Mouse (Mus musculus): ENCODE data around the gene 4930447C04Rik.

Gene 4930447C04Rik

DNA sequence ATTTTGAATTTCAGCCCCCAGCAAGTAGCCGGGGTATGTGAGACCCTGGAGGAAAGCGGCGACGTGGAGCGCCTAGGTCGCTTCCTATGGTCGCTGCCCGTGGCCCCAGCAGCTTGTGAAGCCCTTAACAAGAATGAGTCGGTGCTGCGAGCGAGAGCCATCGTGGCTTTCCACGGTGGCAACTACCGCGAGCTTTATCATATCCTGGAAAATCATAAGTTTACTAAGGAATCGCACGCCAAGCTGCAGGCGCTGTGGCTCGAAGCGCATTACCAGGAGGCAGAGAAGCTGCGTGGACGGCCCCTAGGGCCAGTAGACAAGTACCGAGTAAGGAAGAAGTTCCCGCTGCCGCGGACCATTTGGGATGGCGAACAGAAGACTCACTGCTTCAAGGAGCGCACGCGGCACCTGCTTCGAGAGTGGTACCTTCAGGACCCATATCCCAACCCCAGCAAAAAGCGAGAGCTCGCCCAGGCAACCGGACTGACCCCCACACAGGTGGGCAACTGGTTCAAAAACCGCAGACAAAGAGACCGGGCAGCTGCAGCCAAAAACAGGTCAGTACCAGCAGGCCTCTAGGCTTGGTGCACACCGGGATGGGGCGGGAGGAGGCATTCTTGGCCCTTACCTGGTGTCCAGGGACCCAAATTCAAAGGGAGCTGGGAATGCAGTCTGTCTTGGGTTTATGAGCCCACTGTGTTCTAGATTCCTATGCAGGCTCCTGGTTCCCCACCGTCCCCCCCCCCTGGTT, at the start of gene 4930447C04Rik:
4930447C04Rik (minus strand) TSS at position 704 of the 751 bp plus-strand sequence.
- DNase-seq (ENCODE audit: low read depth, low spot score) = peak; percentile 48

DNA sequence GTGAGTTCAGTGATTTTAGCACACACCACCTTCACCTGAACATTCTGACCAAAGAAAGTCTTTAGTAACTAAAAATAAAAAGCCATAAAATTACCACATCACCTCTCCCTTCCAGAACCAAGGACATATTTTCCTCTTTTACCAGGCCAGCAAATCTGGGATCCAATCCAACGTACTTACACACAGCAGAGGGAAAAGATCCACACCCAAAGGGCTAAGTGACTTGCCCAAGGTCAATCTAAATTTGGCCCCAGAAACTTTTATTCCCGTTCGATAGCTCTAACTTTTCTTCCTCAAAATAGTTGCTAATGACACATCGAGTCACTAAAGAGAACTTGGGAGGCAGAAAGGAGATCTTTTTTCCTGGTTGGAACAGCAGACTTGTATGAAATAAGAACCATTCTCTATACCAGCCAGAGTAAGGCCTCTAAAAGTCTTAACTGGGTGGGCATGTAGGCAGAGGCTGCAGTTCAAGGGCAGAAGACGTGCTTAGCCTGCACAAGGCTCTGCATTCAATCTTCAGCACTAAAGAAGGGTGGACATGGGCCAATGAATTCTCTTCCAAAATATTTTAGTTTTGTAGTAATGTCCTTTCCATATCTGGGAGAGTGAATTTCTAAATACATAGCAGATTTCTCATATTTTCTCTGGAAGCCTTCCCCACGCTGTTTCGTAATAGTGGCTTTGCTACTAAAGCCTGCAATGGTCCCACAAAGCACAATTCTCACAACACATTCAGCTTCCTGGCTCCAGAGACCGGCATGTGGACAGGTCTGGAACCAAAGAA, 42.7 kb upstream of the 4930447C04Rik start:
- no peak for DNase-seq (ENCODE audit: low read depth, low spot score)

DNA sequence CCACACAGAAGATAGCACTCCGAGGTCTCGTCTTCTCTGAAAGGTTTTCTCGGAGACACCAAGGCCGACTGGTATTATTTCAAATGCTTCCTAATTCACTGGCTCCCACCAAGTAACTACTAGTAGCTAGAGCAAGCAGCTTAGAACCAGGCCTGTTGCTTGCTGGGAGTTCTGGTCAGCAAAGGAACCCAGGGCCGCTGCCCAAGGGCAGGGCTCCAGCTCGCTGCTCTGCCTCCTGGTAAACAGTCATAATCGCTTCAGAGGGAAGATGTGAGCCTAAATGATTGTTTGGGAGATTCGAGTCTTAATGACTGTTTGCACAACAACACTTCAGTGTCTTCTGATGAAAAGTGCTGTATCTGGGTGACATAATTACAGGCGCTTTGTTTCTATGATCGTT, 42.0 kb upstream of the 4930447C04Rik start:
- DNase-seq (ENCODE audit: low read depth, low spot score) = no peak

DNA sequence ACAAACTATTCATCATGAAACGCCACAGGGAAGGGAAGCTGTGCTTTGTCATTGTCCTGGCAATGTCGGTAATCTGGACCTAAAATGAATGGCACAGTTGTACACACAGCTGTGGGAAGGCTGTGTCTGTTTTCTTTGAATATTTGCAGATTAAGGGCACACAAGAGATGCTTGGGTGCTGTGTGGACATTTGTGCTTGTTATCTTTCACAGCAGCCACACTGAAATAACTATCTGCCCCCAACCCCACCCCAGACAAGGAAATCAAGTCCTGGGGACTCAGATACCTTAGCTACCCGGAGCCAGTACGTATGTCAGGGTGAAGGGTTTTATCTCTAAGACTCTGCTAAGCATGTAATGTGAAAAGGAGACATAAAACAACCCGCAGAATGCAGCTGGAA, 38.7 kb upstream of the 4930447C04Rik start:
- no peak for DNase-seq (ENCODE audit: low read depth, low spot score)

DNA sequence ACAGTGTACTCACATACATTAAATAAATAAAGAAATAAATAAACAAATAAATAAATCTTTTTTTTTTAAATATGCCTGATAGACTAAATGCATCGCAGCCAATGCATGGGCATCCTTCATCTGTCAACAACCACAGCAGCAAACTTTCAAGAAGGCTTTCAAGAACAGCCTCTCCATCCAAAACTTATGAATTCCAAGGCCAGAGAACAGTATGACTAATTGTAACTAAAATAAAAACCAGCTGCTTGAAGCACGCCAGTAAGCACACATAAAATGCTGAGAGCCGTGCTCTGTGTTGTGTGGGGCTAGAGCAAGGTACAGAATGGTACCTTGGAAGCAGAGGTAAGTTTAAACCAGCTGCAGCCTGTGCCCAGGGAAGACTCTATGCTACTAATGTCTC, 37.3 kb upstream of the 4930447C04Rik start:
- no peak for DNase-seq (ENCODE audit: low read depth, low spot score)

DNA sequence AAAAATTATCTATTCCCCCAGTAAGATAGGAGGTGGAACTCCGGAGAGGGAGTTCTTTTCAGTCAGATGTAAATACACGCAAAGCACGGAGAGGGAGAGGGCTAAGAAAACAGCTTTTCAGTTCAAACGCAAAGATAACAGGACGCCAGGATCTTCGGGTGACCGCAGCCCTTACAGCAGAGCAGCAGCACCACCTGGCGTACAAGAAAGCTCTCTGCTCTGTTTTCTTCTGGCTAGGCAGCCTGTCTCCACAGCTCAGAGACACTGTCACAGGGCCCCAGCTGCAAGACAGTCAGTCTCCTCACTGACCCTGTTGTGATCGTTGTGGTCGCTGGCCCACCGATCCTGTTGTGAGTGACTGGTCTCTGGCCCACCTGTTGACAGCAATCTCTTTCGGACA, 36.1 kb upstream of the 4930447C04Rik start:
- DNase-seq (ENCODE audit: low read depth, low spot score) = peak; percentile 87

DNA sequence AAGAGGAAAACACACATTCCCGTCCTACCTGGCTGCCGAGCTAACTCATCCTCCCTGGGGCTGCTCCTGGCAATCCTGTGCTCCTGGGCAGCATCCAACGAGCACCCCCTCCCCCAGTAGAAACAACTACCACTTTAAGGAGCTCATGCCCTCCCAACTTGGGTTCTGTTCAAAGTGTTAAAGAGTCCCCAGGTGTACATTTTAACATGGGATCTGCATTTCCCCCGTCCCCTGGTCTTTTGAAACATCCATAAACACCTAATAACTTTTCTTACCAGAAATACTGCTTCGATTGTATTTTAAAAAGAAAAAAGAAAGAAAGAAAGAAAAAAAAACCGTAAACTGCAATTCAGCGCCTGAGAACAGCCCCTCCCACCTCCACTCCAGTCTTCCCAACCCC, 35.6 kb upstream of the 4930447C04Rik start:
- peak; percentile 15 for DNase-seq (ENCODE audit: low read depth, low spot score)

DNA sequence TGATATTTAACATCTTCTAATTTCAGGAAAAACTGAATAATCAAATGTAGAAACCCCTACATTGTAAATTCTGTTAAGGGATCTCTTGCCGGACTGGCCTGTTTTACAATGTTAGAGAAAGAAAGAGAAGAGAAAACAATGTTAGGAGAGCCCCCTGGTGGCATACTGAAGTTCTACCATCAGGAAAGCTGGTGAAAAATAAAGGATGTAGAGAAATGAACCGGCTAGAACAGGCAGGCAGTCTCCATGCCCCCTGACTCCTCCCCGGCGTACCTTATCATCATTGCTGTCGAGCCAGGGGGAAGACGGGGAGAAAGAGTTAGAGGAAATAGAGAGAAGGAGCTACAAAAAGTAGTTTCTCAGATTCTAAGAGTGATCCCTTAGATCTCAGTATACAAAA, 32.6 kb upstream of the 4930447C04Rik start:
- peak; percentile 79 for DNase-seq (ENCODE audit: low read depth, low spot score)

DNA sequence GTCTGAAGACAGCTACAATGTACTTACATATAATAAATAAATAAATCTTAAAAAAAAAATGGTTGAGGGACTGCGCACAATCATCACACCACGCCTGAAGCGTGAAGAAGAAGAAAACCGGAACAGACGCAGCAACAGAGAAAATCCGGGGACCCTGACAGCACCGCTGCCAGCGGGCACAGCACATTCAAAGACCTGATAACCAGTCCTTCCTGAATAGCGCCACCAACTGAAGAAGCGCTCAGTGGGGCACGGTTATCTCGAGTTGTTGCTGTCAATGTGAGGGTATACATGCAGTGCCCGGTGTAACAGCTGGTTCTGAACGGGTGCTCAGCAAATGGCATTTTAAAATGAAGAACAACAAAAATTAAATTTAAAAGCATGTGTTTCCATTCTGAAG, 30.0 kb upstream of the 4930447C04Rik start:
- DNase-seq (ENCODE audit: low read depth, low spot score) = no peak

DNA sequence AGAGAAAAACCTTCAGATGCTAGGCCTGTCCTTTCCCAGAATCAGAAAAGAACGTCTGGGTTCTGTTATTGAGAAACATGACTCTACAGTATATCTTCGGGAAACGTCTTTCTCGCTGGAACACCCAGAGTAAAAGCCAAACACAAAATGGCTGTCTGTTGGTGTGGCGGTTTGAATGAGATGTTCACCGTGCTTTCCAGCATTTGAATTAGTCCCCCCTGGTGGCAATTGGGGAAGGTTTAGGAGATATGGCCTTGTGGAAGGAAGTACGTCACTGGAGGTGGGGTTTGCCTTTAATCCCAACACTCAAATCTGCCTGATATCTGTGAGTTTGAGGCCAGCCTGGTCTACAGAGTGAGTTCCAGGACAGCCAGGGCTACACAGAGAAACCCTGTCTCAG, 27.0 kb upstream of the 4930447C04Rik start:
- DNase-seq (ENCODE audit: low read depth, low spot score) = peak; percentile 46

DNA sequence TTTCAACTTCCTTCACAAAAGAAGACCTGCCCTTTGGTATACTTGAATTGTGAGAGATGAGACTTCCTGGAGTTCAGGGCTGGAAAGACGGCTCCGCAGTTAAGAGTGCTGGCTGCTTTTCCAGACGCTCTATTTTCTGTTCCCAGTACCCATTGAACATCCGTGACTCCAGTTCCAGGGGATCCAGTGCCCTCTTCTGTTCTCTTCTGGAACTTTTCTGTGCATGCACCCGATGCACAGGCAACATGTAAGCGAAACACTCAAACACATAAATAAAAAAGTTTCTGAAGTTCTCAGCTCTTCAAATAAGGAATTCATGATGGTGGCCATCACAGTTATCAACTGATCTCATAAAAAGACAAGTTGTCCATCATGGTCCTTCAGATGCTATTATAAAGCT, 22.2 kb upstream of the 4930447C04Rik start:
- DNase-seq (ENCODE audit: low read depth, low spot score) = peak; percentile 64

DNA sequence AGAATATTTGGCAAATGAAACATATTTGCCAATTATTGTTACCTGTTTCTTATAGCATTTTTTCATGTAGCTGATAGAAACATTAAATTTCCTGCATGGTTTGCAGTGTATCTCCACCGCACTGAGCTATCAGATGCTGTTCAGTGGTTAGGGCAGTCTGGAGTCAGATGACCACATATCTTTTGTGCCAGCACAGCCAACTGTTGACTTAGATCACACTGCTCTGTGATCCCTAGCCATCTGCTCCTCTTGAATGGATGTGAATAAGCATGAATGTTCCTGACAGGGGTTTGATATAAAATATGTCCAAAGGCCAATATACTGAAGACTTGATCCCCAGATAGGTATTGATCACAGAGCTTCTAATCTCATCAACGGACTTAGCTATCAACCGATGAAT, 17.9 kb upstream of the 4930447C04Rik start:
- no peak for DNase-seq (ENCODE audit: low read depth, low spot score)

DNA sequence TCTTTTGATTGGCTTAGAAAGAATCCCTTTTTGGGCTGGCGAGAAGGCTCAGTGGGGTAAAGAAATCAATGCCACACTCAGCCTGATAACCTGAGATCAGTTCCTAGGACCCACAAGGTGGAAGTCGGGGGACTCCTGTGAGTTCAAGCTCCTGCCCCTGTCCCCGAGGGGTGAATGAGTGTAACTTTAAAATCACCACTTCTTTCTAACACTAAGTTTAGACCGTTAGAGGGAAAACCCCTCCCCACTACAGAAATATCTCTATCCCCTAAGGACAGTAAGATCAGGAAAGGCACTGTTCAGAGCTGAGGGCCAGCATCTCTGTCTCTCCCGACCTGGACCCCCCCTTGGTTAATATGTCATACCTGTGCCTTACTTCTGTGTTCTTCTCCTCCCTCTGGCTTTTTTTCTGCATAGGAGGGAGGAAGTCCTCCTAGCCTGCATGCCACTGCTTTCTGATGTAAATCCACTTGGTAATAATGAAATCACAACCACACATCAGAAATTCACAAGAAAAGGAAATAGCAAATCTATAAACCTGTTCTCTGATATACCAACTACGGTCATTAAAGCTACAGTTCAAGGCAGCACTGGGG, 17.4 kb upstream of the 4930447C04Rik start:
- no peak for DNase-seq (ENCODE audit: low read depth, low spot score)

DNA sequence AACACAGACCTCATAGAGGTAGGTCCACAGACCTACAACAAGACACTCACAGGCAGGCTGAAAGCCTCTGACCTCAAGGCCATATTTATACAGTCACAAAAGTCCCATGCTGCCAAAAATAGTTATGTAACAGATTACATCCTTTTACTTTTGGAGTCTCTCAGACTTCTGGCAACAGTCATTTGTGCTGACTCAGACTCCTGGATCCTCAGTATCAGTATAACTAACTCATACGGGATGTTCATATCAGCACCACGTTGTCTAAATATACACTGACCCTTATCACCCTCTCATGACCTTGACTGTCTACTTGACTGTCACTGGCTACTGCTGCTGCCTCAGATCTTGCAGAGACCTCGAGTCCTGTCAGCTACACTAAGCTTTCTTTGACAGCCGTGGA, 14.3 kb upstream of the 4930447C04Rik start:
- DNase-seq (ENCODE audit: low read depth, low spot score) = no peak

DNA sequence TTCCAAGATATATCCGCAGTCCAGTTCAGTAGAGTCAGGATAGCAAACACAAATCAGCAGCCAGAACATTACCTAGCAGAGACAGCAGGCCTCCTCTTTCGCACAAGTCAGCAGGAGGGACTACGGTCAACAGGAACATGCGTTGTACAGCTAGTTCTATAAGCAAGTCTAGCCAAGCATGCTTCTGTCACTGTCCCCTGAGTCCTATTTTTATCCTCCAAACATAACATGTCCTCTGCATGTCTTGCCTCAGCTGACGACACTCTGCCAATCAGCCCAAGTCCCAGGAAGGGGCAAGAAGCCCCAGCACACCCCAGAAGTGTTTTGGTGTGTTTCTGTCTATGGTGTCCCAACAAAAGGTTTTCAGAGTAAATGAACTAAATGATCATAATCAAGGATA, 13.3 kb upstream of the 4930447C04Rik start:
- DNase-seq (ENCODE audit: low read depth, low spot score) = no peak

DNA sequence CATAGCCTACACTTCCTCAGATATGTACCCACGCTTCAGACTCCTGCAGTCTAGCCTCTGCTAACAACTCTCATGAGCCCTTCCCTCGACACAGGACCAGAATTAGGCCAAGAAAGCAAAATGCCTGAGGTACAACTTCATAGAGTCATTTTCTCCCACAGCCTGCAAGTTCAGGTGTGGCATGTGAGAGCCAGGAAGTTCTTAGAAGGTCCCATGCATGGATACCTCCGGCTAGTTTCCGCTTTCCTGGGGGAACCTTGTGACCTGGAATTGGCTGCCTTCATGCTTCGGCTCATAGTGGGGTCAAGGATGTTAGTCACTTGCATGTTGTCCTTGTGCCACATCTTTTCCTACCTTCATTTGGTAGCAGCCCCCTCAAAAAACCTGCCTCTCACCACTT, 12.5 kb upstream of the 4930447C04Rik start:
- DNase-seq (ENCODE audit: low read depth, low spot score) = no peak

DNA sequence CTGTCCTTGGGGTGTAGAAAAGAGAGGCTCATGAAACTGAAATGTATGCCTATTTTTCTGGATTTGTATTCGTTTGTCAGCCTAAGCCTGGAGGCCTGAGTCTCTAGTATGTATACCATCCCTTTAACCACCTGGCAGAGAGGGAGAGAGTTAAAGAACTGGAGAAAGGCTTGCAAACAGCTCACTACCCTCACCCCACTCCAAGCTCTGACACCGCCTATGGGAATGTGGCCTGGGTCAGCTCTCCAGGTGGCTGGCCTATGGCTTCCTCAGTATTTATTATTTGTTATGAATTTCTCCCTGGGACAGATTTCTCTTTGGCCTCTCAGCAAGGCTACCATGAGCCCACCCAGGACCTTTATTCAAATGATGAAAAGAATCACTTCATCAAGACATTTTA, 6.8 kb upstream of the 4930447C04Rik start:
- DNase-seq (ENCODE audit: low read depth, low spot score) = no peak

DNA sequence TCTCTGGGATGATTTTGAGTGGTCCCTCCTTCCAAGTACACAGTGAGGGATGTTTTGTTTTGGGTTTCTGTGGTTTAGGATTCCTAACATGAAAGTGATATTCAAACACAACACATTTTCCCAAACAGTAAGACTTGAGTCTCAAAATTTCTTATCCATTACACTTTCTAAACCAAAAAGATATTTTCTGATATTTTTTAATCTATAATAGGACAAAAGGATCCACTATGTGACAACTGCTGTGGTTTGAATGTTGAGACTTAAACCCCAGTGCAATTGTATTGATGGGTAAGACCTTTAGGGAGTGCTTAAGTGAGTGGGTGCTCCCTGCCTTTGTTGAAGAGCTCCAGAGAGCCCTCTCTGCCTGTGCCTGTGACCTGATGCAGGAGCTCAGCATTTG, 6.2 kb upstream of the 4930447C04Rik start:
- DNase-seq (ENCODE audit: low read depth, low spot score) = no peak

DNA sequence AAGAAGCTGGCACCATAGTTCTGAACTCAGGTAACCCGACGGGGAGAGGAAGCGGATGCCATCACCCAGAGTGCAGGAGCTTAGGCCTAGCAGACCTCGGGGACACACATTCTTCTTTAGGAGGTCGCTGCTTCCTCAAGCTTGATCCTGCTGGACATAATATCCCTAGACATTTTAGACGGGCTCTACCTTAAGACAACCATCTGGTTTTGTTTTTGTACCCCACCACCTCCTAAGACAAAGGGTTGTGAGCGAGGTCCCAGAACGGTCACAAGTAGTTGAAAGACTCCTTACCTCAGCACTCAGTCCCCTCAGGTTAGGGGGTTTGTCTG, 5.5 kb upstream of the 4930447C04Rik start:
- DNase-seq (ENCODE audit: low read depth, low spot score) = no peak

DNA sequence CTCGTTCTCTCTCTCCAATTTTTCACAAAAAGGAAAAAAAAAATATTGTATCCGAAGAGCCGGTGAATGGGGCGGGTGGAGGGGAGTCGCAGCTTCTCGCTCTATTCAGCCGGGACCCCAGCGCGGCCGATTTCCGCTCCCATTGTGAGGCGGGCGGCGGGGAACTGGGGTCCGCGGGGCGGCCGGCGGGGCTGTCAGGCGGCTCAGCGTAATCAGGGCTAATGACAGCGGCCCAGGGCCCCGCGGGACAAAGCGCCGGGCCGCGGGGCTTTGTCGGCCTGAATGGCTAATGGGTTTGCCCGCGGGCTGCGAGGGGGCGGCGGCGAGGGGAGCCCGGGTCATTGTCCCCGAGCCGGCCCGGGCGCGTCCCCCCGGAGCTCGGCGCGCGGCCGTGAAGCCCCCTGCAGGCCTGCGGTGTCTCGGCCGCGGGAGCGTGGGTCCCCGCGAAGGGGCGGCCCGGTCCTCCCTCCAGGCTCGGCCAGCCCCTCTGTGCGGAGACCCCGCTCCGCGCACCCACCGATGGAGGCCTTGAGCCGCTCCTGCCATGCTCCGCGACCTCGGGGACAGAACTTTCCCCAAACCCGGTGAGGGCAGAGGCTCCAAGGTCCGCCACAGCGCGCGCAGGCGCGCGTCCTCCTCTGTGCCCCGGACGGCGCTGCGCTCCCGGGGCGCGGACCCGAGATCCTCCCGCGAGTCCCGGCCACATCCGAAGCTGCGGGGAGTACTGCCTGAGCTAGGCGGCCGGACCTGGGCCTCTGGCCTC, 4.9 kb upstream of the 4930447C04Rik start:
- peak; percentile 70 for DNase-seq (ENCODE audit: low read depth, low spot score)

DNA sequence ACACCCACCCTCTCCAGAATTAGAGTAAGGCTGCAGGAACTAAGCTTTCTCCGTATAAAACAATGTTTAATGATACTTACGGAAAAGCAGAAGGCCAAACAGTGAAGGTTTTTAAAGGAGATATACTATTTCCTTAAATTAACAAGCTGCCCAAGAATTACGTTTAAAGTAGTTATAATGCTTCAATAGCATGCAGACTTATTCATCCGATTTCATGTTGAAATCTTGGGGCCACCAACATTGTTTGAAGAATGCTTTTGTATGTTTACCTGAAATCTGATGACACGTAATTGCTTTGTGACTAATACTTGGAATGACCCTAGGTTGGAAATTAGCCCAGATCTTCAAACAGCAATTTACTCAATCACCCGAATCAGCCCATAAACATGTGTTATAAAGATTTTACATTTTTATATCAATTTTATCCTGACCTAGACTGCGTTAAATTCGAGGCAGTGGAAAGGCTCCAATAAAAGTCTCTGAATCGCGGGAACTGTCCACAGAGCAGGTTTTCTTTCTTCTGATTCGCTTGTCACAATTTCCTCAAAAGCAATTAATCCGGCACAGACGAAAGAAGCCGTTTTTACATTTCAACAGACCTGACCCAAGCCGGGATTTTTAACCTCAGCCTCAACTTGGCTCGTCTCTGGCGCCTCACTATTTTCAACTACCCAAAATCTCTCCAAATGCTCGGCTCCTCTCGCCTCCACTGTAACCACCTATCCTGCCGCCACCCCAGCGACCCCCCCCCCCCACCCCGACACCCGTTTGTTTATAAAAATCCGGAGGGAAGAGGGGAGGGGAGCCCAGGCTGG, 4.0 kb upstream of the 4930447C04Rik start:
- DNase-seq (ENCODE audit: low read depth, low spot score) = peak; percentile 17

Data from ZHBTc4 (cell line).